24 mouse cellular contexts compared by ENCODE assay signal in the genomic region with DNA sequence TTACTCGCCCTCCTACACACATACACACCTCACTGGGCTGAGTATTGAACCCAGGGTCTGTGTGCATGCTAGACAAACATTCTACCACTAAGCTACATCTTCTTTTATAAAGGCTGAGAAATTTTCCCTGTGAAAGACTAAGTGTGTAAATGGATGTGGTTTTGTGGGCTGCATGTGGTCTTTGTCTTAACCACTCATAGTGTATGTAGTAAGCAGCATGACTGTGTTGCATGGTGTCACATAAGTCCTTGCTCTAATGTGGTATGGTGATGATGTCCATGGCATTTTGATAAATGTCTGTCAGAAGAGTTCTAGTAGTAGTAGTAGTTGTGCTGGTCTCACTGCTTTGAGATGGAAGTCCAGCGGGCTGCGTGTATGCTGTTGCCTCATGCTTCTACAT. TPM values are rescaled to one million over a fixed set of nuclear protein-coding genes. Genes with fewer than 3 reads are reported as not detected.
"Had no signal": no experiment of that assay in that cellular context is flagged by ENCODE, and none has a peak within 500 bp of the region (broad histone marks: within the 10 kb centered on the region; RNA-seq: fewer than 3 reads in every experiment).

No protein-coding gene starts in this region.

- H3K4me1 ChIP-seq: liver, embryonic 13.5 days; liver, embryonic 15.5 days; midbrain, embryonic 12.5 days; neural tube, embryonic 13.5 days; neural tube, embryonic 15.5 days had no signal

- H3K27ac ChIP-seq: liver, embryonic 13.5 days; liver, embryonic 15.5 days; midbrain, embryonic 10.5 days; midbrain, embryonic 12.5 days; neural tube, embryonic 13.5 days; neural tube, embryonic 15.5 days had no signal

- H3K27me3 ChIP-seq: liver, embryonic 13.5 days; liver, embryonic 15.5 days; neural tube, embryonic 13.5 days; neural tube, embryonic 15.5 days had no signal

- DNase-seq: liver, embryonic 13.5 days; lung, adult 18-20 months; lung, embryonic 14.5 days; lung, postnatal 10 days; lung, postnatal 4 days; midbrain, embryonic 14.5 days; retina, postnatal 1 day; right cerebral cortex, adult 18-20 months; right cerebral cortex, postnatal 25 days; right cerebral cortex, postnatal 4 days; spleen, adult 18-20 months; thymus, adult 18-20 months; thymus, postnatal 14 days; thymus, postnatal 36 days had no signal

- H3K4me3 ChIP-seq: liver, embryonic 13.5 days; liver, embryonic 15.5 days; midbrain, embryonic 10.5 days; midbrain, embryonic 12.5 days; myocyte; neural tube, embryonic 13.5 days; neural tube, embryonic 15.5 days had no signal

- ATAC-seq: midbrain, embryonic 16.5 days had no signal

RNA-seq across cellular contexts. Expression of gene Oca2, which starts 36.7 kb away (rescaled TPM):
- total RNA-seq: megakaryocyte-erythroid progenitor cell, adult 5-6 weeks had no signal
- polyA plus RNA-seq: liver, embryonic 13.5 days; liver, embryonic 15.5 days; lung, embryonic 14.5 days; lung, embryonic 16.5 days; myocyte; small intestine, adult 2 months had no signal
